Mouse (Mus musculus): ENCODE data around the gene Pcsk2.

- no peak for TF ChIP-seq CTCF (IDR thresholded peaks at IDR 0.05; ENCODE audit: extremely low read depth, insufficient read depth, insufficient read length, insufficient replicate concordance)
- TF ChIP-seq POLR2A (IDR thresholded peaks at IDR 0.05; ENCODE audit: low read depth, low read length), result no peak
These were observed 136.1 kb downstream of the Pcsk2 start for GRCm38 (mm10) chr2:143681873-143682555.
